Mouse (Mus musculus) MEL (cell line): Measurements from ENCODE around the gene Usp3. TPM values are rescaled to one million over a fixed set of nuclear protein-coding genes. Genes with fewer than 3 reads are reported as not detected.

ENCODE experiments used
- DNase-seq: peaks from one replicate; pipeline ENCODE4 v3.0.0; 2011; ENCODE audit warnings: low read depth, low spot score
- H3K27ac ChIP-seq: 2 replicates; pipeline ENCODE4 v1.5.1; 2012; ENCODE audit warnings: low read depth, mild to moderate bottlenecking, control low read depth, low read length, moderate library complexity; ENCODE audit not compliant: control insufficient read depth
- H3K27me3 ChIP-seq, 2 experiments: fragments of 150-350 bp in 1 of 2; sonication (generic) in 1 of 2; 2 replicates each; pipeline ENCODE4 v1.6.1; 2012; ENCODE audit warnings: low read length in 2 of 2, mild to moderate bottlenecking in 2 of 2, improper control_type of control experiment in 1 of 2, moderate library complexity in 1 of 2; ENCODE audit not compliant: insufficient read depth in 2 of 2, control insufficient read depth in 1 of 2
- H3K36me3 ChIP-seq, 2 experiments: 2 replicates each; pipeline ENCODE4 v1.6.1; 2012 to 2014; ENCODE audit warnings: low read length in 2 of 2, improper control_type of control experiment in 1 of 2, inconsistent platforms in 1 of 2, mild to moderate bottlenecking in 1 of 2; ENCODE audit not compliant: insufficient read depth in 2 of 2, control insufficient read depth in 1 of 2
- H3K4me1 ChIP-seq, 2 experiments: fragments of 150-350 bp in 1 of 2; sonication (generic) in 1 of 2; 2 replicates each; pipeline ENCODE4 v1.6.1; 2012; ENCODE audit warnings: low read length in 2 of 2, improper control_type of control experiment in 1 of 2, mild to moderate bottlenecking in 1 of 2; ENCODE audit not compliant: insufficient read depth in 2 of 2, control insufficient read depth in 1 of 2
- H3K4me3 ChIP-seq, 2 experiments: fragments of 150-350 bp in 1 of 2; sonication (generic) in 1 of 2; 2 replicates each; pipeline ENCODE4 v1.5.1; 2012; ENCODE audit warnings: low read depth in 2 of 2, low read length in 2 of 2, mild to moderate bottlenecking in 2 of 2, moderate library complexity in 2 of 2, control low read depth in 1 of 2, improper control_type of control experiment in 1 of 2; ENCODE audit not compliant: control insufficient read depth in 1 of 2, insufficient read depth in 1 of 2
- H3K79me2 ChIP-seq: 2 replicates; pipeline ENCODE4 v1.6.1; 2012; ENCODE audit warnings: mild to moderate bottlenecking, low read length, moderate library complexity; ENCODE audit not compliant: control insufficient read depth, poor library complexity, insufficient read depth
- H3K9ac ChIP-seq: 2 replicates; pipeline ENCODE4 v1.6.1; 2012; ENCODE audit warnings: low read depth, mild to moderate bottlenecking, control low read depth, low read length, moderate library complexity; ENCODE audit not compliant: control insufficient read depth, poor library complexity, severe bottlenecking
- H3K9me3 ChIP-seq: fragments of 150-350 bp; sonication (generic); replicated peaks from 2 replicates; pipeline ENCODE4 v1.6.1; 2012; ENCODE audit warnings: mild to moderate bottlenecking, low read length, improper control_type of control experiment, moderate library complexity; ENCODE audit not compliant: insufficient read depth
- BHLHE40 ChIP-seq: IDR thresholded peaks from 2 replicates; pipeline ENCODE4 v1.6.1; 2012; ENCODE audit warnings: low read depth, mild to moderate bottlenecking, inconsistent platforms, low read length, improper control_type of control experiment, borderline replicate concordance
- CHD1 ChIP-seq: IDR thresholded peaks from 2 replicates; pipeline ENCODE4 v1.6.1; 2012; ENCODE audit warnings: low read depth, mild to moderate bottlenecking, inconsistent platforms, low read length, improper control_type of control experiment
- CHD2 ChIP-seq: IDR thresholded peaks from 2 replicates; pipeline ENCODE4 v1.6.1; 2011; ENCODE audit warnings: low read length, improper control_type of control experiment
- E2F4 ChIP-seq: IDR thresholded peaks from 2 replicates; pipeline ENCODE4 v1.6.1; 2011; ENCODE audit warnings: low read depth, low read length, improper control_type of control experiment, borderline replicate concordance
- ELF1 ChIP-seq: IDR thresholded peaks from 2 replicates; pipeline ENCODE4 v1.6.1; 2014; ENCODE audit warnings: low read depth, mild to moderate bottlenecking, inconsistent platforms, low read length, improper control_type of control experiment, moderate library complexity
- EP300 ChIP-seq, 2 experiments: IDR thresholded peaks; 2 replicates each; pipeline ENCODE4 v1.6.1; 2011; ENCODE audit warnings: improper control_type of control experiment in 2 of 2, low read length in 2 of 2, low read depth in 1 of 2, mild to moderate bottlenecking in 1 of 2
- ETS1 ChIP-seq: IDR thresholded peaks from 2 replicates; pipeline ENCODE4 v1.6.1; 2012; ENCODE audit warnings: low read depth, mild to moderate bottlenecking, inconsistent platforms, low read length, improper control_type of control experiment, moderate library complexity
- GATA1 ChIP-seq: IDR thresholded peaks from 2 replicates; pipeline ENCODE4 v1.6.1; 2011; ENCODE audit warnings: low read depth, low read length, improper control_type of control experiment
- MAFK ChIP-seq: IDR thresholded peaks from 2 replicates; pipeline ENCODE4 v1.6.1; 2011; ENCODE audit warnings: low read depth, mild to moderate bottlenecking, low read length, improper control_type of control experiment, borderline replicate concordance
- MAX ChIP-seq: IDR thresholded peaks from 2 replicates; pipeline ENCODE4 v1.6.1; 2011; ENCODE audit warnings: low read length, improper control_type of control experiment
- MAZ ChIP-seq: IDR thresholded peaks from 2 replicates; pipeline ENCODE4 v1.6.1; 2012; ENCODE audit warnings: low read depth, mild to moderate bottlenecking, inconsistent platforms, low read length, improper control_type of control experiment
- MEF2A ChIP-seq: IDR thresholded peaks from 2 replicates; pipeline ENCODE4 v1.6.1; 2014; ENCODE audit warnings: low read depth, mild to moderate bottlenecking, inconsistent platforms, low read length, improper control_type of control experiment; ENCODE audit not compliant: poor library complexity, insufficient replicate concordance, severe bottlenecking; ENCODE audit errors: extremely low read depth
- MYB ChIP-seq: IDR thresholded peaks from 2 replicates; pipeline ENCODE4 v1.6.1; 2011; ENCODE audit warnings: mild to moderate bottlenecking, low read depth, low read length, improper control_type of control experiment
- NELFE ChIP-seq: IDR thresholded peaks from 2 replicates; pipeline ENCODE4 v1.6.1; 2011; ENCODE audit warnings: low read depth, low read length, improper control_type of control experiment
- NRF1 ChIP-seq: IDR thresholded peaks from 2 replicates; pipeline ENCODE4 v1.6.1; 2014; ENCODE audit warnings: low read depth, mild to moderate bottlenecking, inconsistent platforms, low read length, improper control_type of control experiment, moderate library complexity; ENCODE audit not compliant: poor library complexity, insufficient read depth, severe bottlenecking
- POLR2A ChIP-seq, 2 experiments: IDR thresholded peaks; 2 replicates each; pipeline ENCODE4 v1.6.1; 2011 to 2012; ENCODE audit warnings: low read length in 2 of 2, mild to moderate bottlenecking in 2 of 2, control low read depth in 1 of 2, improper control_type of control experiment in 1 of 2, low read depth in 1 of 2, moderate library complexity in 1 of 2; ENCODE audit not compliant: control insufficient read depth in 1 of 2, insufficient read depth in 1 of 2, poor library complexity in 1 of 2
- POLR2AphosphoS2 ChIP-seq: IDR thresholded peaks from 2 replicates; pipeline ENCODE4 v1.6.1; 2011; ENCODE audit warnings: low read length, improper control_type of control experiment
- POLR2AphosphoS5 ChIP-seq: IDR thresholded peaks from 2 replicates; pipeline ENCODE4 v1.6.1; 2012; ENCODE audit warnings: low read depth, borderline replicate concordance, mild to moderate bottlenecking, inconsistent platforms, low read length, moderate library complexity, mixed read lengths
- RAD21 ChIP-seq: IDR thresholded peaks from 2 replicates; pipeline ENCODE4 v1.6.1; 2011; ENCODE audit warnings: mild to moderate bottlenecking, low read depth, low read length, improper control_type of control experiment
- SMC3 ChIP-seq: IDR thresholded peaks from 2 replicates; pipeline ENCODE4 v1.6.1; 2011; ENCODE audit warnings: low read depth, low read length, improper control_type of control experiment
- TBP ChIP-seq: IDR thresholded peaks from 2 replicates; pipeline ENCODE4 v1.8.0; 2011; ENCODE audit warnings: low read depth, low read length, improper control_type of control experiment
- TCF12 ChIP-seq: IDR thresholded peaks from 2 replicates; pipeline ENCODE4 v1.6.1; 2014; ENCODE audit warnings: low read depth, mild to moderate bottlenecking, inconsistent platforms, low read length, improper control_type of control experiment, moderate library complexity
- USF2 ChIP-seq, 2 experiments: IDR thresholded peaks; 2 replicates each; pipeline ENCODE4 v1.6.1; 2011 to 2012; ENCODE audit warnings: improper control_type of control experiment in 2 of 2, low read length in 2 of 2, borderline replicate concordance in 1 of 2, inconsistent platforms in 1 of 2, low read depth in 1 of 2, mild to moderate bottlenecking in 1 of 2; ENCODE audit not compliant: insufficient read depth in 1 of 2
- ZMIZ1 ChIP-seq: IDR thresholded peaks from 2 replicates; pipeline ENCODE4 v1.6.1; 2012; ENCODE audit warnings: low read depth, mild to moderate bottlenecking, inconsistent platforms, low read length, improper control_type of control experiment, moderate library complexity
- polyA plus RNA-seq, 2 experiments: library from polyadenylated mRNA; stranded (reverse) in 1 of 2; unstranded in 1 of 2; fragments of >175 nt in 1 of 2; fragments of >200 nt in 1 of 2; gene quantifications; 2 replicates each; pipeline versions ENCODE4 v1.2.1 to v1.2.4; 2012; ENCODE audit warnings: low replicate concordance in 2 of 2, low read depth in 1 of 2; ENCODE audit not compliant: insufficient read length in 2 of 2, insufficient read depth in 1 of 2, missing spikeins in 1 of 2
- total RNA-seq: library from RNA; depleted of rRNA; stranded (reverse); fragments of 300-350 nt; gene quantifications from 2 replicates; pipeline ENCODE4 v1.2.3, GENCODE M21; 2012

The Usp3 gene
- total and polyA plus RNA-seq, 3 experiments, result 9.8 to 534 (median 22.0) TPM

DNA sequence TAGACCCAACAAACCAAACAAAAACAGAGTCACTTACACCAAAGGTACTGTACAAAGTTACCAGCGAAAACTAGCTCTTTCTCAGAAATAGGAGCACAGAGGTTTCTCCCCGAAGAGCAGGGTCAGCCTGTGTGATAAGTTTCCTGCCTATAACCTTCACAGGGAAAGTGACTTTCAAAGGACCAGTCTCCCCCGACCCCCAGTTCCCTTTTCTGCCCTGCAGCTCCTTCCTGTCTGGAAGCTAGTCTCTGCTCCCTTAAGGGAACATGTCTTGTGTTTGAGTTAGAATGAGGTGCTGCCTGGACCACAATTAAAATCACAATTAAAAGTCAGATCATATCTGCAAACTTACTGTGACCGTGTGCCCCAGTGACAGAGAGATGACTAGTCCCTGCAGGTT, 23.9 kb upstream of the Usp3 start:
- Histone ChIP-seq H3K4me3 (no peak overlapping the region), H3K9me3 (no peaks in the 10 kb centered on the region), H3K36me3 (peaks cover 0 to 29% of the 10 kb centered on the region in 2 experiments; a peak in 2 of 4 replicates), H3K79me2 (no peaks in the 10 kb centered on the region), H3K9ac (no peak overlapping the region), H3K27me3 (no peaks in the 10 kb centered on the region), H3K4me1 (peaks cover 22 to 43% of the 10 kb centered on the region in 2 experiments), H3K27ac (no peak overlapping the region)
- peak; percentile 46 for DNase-seq
- TF ChIP-seq E2F4 (no peak), MAFK (no peak), SMC3 (no peak), POLR2A (IDR thresholded peaks at IDR 0.05; ENCODE audit: control insufficient read depth in 1 of 2, insufficient read depth in 1 of 2, low read depth in 1 of 2, low read length in 2 of 2, poor library complexity in 1 of 2) (no peak), BHLHE40 (no peak), TBP (no peak)

DNA sequence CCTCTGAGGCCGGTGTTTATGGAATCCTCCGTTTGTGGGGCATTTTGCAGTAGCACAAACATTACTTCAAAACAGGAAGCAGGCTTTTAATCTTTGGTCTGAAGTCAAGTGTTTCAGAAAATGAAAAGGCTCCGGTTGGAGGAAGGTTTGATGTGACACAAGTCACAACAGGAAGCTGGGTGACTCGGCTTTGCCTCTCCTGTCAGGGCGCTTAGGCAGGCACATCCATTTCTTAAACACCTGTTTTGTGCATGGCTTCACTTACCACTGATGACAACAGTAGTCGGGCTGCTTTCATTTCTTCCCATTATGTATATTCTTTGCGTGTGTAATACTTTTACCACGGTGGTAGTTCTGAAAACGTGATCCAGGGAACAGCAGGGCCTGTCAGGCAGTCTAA, 22.2 kb upstream of the Usp3 start:
- peak overlapping the region; percentile 18 for H3K9ac ChIP-seq
- DNase-seq, result peak; percentile 59
- H3K27me3 ChIP-seq, result no peaks in the 10 kb centered on the region
- no peaks in the 10 kb centered on the region for H3K79me2 ChIP-seq
- H3K4me3 ChIP-seq, result no peak overlapping the region; a peak in 1 of 4 replicates
- no peak for TF ChIP-seq EP300 (IDR thresholded peaks at IDR 0.05; ENCODE audit: low read depth in 1 of 2, low read length in 2 of 2)
- TF ChIP-seq CHD1, result no peak
- no peak for TF ChIP-seq GATA1
- TF ChIP-seq, all 39 proteins: peak for 0
- Histone ChIP-seq H3K4me1 (peaks cover 11 to 37% of the 10 kb centered on the region in 2 experiments), H3K36me3 (peaks cover 0 to 25% of the 10 kb centered on the region in 2 experiments; a peak in 2 of 4 replicates), H3K27ac (no peak overlapping the region; the same call in 1 of the 2 replicates), H3K9me3 (no peaks in the 10 kb centered on the region)

DNA sequence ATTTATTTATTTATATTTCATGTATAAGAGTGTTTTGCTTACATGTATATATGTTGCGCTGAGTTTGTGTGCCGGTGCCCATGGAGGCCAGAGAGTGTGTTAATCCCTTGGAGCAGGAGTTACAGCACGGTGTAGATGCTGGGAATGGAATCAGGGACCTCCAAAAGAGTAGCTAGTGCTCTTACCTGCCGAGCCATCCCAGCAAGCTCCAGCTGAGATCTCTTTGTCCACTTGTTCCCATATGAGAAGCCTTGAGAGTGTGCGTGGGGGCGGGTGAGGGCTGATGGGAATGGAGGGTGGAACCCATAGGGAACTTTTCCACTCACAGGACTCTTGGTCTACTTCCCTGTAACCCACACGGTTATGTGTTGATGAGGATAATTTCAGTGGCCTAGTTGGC, 21.6 kb upstream of the Usp3 start:
- Histone ChIP-seq H3K27me3 (no peaks in the 10 kb centered on the region), H3K9ac (no peak overlapping the region), H3K27ac (no peak overlapping the region), H3K79me2 (no peaks in the 10 kb centered on the region), H3K36me3 (peaks cover 0 to 19% of the 10 kb centered on the region in 2 experiments; a peak in 2 of 4 replicates), H3K9me3 (no peaks in the 10 kb centered on the region), H3K4me1 (peaks cover 5 to 31% of the 10 kb centered on the region in 2 experiments), H3K4me3 (no peak overlapping the region)
- DNase-seq, result no peak
- TF ChIP-seq POLR2AphosphoS5 (no peak), MAZ (no peak), POLR2AphosphoS2 (no peak), NRF1 (no peak), NELFE (no peak), CHD2 (no peak), ELF1 (no peak), MYB (no peak), ZMIZ1 (no peak), EP300 (IDR thresholded peaks at IDR 0.05; ENCODE audit: low read depth in 1 of 2, low read length in 2 of 2) (no peak), MEF2A (no peak), MAX (no peak), ETS1 (no peak), USF2 (IDR thresholded peaks at IDR 0.05; ENCODE audit: borderline replicate concordance in 1 of 2, insufficient read depth in 1 of 2, low read depth in 1 of 2, low read length in 2 of 2) (no peak), RAD21 (no peak), TCF12 (no peak), MAFK (no peak), POLR2A (IDR thresholded peaks at IDR 0.05; ENCODE audit: control insufficient read depth in 1 of 2, insufficient read depth in 1 of 2, low read depth in 1 of 2, low read length in 2 of 2, poor library complexity in 1 of 2) (no peak)
